Mouse (Mus musculus): ENCODE data around the gene Pdzd3.

Gene Pdzd3

DNA sequence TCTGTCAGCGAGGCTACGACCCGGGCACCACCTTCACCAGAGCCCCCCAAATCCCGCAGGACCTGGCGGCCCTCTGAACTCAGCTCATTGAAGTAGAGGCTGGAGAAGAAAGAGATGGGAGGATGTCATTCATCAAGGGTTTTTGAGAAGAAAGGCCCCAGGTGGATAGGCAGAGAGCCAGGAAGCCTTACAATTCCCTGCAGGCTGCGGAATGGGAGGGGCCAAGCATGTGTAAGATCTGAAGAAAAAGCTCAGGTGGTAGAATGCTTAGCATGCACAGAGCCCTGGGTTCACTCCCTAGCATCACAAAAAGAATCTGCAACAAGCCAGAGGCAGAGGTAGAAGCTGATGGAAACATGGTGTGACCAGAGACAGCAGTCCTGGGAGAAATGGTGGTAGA, 2.2 kb upstream of the Pdzd3 start:
- in situ Hi-C loops (cut with MboI, MseI), result loop anchor here (5.0 to 10.0 kb wide), 2 partner anchors 39 to 1779 kb away; no protein-coding TSS in a partner anchor

DNA sequence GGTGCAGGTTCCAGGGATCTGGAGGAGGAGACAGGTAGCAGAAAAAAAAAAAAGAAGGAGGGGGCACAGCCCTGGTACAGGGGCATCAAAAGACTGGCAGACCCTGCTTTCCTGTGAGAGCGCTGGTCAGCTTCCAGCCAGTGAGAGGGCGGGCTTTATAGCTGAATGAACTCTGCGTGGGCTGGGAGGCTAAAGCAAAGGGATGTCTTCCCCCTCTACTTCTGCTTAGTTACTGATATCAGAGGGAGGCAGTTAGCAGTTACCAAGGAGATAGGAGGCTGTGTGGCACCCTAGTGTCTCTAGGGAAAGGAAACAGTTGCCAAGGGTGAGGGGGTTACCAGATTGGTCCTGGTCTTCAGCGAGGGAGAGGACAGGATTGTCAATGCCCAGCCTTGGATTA, 826 bp downstream of the Pdzd3 start:
- in situ Hi-C loops (cut with MboI, MseI), result loop anchor here (5.0 to 10.0 kb wide), 2 partner anchors 42 to 1776 kb away; no protein-coding TSS in a partner anchor

DNA sequence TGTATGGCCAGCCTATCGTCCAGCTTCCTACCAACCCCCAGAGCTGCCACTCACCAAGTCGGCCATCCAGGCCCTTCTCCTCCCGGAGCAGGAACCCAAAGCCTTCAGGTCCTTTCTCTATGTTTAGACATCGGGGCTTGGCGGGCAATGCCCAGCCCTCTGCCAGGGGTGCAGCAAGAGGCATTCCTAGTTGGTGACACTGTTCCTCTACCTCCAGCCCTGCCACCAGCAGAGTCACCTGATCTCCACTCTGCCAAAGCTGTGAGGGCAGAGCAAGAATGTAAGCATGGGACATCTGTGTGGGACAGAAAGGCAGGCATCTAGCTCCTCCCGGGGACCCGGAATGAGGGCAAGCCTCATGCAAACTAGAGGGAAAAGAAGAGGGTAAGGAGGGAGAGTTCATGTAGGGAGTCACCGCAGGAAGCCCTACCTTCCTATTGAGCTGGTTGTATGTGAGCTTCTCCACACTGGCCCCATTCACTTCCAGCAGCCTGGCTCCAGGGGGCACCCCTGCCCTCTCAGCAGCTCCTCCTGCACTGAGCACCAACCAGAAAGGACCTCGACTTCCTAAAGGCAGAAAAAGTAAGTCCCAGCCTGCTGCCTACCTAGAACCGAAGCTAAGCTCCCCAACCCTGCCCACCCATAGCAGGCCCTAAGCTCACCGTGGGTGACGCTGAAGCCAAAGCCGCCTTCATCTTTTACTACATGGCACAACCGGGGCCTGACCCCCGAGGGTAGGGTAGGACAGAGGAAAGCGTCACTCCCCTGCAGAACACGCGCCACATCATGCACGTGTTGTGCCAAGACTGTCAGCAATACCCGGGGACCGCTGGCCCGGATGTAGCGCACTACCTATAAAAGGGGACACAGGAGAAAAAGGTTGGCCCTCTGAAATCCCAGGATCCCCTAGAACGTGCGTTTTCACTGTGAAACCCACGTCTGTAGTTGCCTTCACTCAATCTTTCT, 1.8 kb downstream of the Pdzd3 start:
- in situ Hi-C loops (cut with MboI, MseI), result loop anchor here (5.0 to 10.0 kb wide), 2 partner anchors 43 to 1775 kb away; no protein-coding TSS in a partner anchor

DNA sequence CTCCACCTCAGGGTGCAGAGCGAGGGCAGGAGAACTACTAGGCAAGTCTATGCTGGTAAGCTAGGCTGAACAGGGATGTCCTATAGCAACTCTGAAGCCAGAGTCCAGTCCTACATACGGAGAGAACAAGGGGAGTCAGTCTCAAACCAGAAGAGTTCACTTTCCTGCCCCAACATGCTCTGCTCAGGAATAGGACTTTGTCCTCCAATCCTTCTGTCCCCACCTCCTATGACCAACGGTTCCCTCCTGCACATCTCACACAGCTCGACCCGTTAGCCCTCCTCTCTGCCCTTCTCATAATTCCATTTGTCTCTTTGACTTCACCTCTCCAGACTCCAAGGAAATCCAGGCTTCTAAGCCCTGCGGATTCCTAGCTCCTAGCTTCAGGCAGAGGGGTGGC, 3.4 kb downstream of the Pdzd3 start:
- in situ Hi-C loops (cut with MboI, MseI), result no loop called here

DNA sequence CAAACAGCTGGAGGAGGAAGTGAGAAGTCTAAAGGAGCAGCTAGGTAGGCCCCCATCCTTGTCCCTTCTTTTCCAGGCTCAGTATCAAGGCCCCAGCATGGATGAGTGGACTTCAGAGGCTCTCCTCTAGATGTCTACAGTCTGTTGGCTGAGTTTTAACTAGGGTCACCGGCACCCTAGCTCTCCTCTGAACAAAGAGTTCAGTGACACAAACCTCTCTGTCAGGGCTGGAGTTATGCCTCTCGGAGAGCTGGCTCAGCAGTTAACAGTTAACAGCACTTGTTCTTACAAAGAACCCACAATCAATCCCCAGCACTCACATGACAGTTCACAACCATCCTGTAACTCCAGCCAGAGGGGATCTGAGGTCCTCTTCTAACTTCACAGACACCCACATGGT, 7.7 kb downstream of the Pdzd3 start:
- in situ Hi-C loops (cut with MboI, MseI), result loop anchor here (5.0 kb wide), 1 partner anchor 51 kb away; no protein-coding TSS in a partner anchor

DNA sequence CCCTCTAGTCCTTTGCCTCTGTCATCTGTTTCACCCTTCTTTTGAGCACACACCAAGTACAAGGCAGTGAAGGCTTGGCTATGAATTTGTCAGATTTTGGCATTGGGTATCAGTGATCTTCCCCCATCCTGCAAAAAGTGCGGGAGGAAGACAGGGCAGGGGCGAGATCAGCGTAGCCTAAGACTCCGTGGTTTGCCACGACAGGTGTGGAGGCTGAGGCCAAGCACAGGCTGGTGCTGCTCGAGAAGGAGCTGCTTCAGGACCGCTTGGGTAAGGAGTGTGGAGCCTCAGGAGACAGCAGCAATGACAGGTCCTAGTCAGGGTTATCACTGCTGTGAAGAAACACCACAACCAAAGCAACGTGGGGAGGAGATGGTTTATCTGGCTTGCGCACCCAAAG, 9.9 kb downstream of the Pdzd3 start:
- in situ Hi-C loops (cut with MboI, MseI), result loop anchor here (5.0 kb wide), 1 partner anchor 49 kb away; no protein-coding TSS in a partner anchor

DNA sequence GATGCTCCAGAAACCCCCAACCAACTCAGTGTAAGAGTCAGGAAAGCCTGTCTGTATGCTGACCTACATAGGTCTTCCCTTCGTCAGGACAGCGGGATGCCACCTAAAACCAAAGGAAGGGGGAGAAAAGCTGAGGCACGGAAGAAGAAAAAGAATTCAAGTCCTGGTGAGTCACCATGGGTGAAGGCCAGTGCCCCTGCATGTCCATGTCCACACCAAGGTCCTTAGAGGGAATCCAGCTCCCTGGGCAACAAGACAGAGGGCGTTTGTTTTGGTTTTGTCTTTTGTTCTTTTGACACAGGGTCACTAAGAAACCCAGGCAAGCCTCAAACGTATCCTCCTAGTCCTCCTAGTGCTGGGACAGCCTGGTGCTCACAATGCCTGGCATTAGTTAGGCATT, 10.4 kb downstream of the Pdzd3 start:
- in situ Hi-C loops (cut with MboI, MseI), result loop anchor here (5.0 kb wide), 1 partner anchor 49 kb away; no protein-coding TSS in a partner anchor

DNA sequence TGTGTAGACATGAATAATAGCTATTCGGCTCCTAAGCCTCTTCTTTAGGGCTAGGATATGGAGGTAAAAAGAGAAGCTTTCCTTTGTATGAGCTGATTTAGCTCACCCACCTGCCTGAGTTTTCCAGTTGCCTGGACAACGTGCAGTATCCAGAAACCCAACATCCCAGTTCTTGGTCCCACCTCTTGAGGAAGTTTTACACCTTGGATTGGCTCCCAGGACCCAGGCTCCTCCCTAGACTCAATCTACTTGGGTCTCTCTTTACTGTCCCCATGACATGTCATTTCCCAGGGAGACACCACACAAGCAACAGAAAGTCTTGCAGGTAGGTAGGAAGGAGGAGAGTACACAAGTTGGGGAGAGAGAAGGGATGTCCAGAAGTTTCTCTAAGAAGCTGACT, 10.9 kb downstream of the Pdzd3 start, which contains the start of gene Ccdc153:
Gene Ccdc153, plus strand, starts transcription at position 278 of the 400 bp plus-strand sequence.
- in situ Hi-C loops (cut with MboI, MseI), result loop anchor here (5.0 kb wide), 1 partner anchor 48 kb away; no protein-coding TSS in a partner anchor

DNA sequence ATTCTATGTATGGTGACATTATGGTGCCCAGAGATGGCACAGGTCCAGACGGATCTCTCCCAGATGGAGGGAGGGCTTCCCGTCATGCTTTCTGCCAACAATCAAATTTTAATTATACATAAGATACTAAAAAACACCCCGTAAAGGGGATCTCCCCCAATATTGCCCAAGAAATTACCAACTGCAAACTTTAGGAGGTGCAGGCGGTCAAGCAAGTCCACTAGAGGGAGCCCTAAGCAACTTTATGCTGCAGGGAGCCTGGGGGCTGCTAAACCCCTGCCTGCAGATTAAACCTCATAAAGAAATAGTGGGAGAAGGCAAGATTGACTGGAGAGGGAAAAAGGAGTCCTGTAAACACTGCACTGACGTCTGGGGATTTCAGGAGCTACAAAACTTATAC, 11.8 kb downstream of the Pdzd3 start:
- in situ Hi-C loops (cut with MboI, MseI), result no loop called here

DNA sequence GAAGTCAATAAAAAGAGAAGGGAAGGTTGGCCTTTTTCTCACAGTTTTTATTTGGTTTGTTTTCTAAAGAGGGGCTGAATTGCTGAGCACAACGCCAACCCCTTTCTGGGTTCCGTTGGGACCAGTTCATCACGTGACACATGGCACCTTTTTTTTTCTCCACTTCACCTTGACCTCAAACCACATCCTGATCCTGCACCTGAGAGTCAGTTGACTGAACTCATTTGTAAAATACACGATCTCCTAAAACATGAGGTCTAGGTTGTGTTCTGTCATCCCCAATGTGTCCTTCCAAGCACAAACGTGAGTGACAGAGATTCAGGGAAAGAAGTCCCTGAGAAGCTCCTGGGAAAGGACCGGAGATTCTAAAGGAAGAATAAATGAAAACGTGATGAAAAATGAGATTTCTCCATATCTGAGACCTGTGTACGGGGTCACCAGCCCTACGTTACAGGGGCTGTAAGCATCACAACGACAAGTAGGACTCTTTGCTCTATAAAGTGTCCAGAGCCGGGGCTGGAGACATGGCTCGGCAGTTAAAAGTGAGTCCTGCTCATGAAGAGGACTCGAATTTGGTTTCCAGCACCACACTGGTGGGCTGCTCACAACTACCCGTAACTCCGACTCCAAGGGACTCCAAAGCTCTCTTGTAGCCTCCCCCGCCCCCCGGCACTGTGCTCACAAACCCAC, 12.6 kb downstream of the Pdzd3 start:
- in situ Hi-C loops (cut with MboI, MseI), result no loop called here

DNA sequence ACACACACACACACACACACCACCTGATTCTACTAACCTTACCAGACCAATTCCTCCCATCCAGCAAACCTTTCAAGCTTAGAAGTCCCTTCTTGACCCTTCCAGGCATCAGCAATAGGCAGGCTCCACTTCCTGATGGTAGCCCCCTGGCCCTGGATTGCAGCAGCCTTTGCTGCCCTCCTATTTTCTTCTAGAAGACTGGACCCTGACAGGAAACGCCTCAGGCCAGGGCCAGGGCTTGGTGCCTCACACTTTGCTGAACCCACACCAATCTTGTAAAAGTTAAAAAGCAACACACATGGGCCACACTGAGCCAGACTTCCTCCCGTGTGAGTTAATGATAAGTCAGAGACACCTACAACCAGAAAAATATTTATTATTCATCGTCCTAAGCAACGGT, 14.1 kb downstream of the Pdzd3 start:
- in situ Hi-C loops (cut with MboI, MseI), result no loop called here

DNA sequence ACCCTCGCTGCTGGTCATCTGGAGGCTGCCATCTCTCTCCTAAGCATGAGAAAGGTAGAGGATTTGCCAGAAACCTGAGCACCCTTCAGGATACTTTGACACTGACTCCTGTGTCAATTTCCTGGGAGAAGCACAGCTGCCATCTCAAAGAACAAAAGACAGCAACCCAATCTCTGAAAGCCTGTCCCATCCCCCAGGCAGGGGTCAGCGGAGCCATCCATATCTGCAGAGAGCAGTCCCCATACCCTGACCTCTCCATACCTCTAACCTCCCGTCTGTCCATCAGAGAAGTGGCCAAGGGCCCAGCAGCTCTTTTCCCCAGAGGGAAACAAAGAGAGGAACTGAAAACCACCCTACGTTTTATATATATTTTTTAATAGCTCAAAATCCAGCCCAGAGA, 14.7 kb downstream of the Pdzd3 start:
- in situ Hi-C loops (cut with MboI, MseI), result no loop called here

DNA sequence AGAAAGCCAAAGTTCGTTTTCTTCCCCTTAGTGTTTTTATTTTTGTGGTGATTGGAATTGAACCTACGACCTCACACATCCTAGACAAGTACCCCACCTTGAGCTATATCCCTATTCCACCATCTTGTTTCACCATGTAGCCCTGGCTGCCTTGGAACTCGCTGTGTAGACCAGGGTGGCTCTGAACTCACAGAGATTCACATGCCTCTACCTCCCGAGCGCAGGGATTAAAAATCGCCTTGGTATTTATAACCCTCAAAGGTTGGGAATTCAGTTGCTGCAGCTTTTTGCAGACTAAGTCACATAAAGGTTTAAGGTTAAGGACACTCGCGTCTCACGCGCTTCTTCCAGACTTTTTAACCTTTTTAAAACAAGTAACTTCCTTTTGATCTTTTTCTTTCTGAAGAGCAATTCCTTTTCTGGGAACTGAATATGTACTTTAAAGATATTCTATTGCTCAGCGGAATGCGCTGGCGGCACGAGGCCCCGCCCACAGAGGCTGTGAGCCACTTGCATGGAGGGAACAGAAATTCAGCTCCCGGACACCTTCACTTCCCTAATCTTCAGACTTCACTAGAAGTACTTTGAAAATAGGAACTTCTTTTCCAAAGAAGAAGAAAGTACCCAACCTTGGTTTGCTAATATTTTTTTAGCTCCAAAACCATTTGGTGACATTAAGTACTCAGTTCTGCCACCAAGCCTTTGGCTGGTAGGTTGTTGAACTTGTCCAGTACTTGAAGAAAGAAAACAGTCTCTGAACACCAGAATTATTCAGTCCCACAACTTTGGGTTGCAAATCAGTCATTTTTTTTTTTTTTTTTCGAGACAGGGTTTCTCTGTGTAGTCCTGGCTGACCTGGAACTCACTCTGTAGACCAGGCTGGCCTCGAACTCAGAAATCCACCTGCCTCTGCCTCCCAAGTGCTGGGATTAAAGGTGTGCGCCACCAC, 16.5 kb downstream of the Pdzd3 start:
- in situ Hi-C loops (cut with MboI, MseI), result no loop called here

DNA sequence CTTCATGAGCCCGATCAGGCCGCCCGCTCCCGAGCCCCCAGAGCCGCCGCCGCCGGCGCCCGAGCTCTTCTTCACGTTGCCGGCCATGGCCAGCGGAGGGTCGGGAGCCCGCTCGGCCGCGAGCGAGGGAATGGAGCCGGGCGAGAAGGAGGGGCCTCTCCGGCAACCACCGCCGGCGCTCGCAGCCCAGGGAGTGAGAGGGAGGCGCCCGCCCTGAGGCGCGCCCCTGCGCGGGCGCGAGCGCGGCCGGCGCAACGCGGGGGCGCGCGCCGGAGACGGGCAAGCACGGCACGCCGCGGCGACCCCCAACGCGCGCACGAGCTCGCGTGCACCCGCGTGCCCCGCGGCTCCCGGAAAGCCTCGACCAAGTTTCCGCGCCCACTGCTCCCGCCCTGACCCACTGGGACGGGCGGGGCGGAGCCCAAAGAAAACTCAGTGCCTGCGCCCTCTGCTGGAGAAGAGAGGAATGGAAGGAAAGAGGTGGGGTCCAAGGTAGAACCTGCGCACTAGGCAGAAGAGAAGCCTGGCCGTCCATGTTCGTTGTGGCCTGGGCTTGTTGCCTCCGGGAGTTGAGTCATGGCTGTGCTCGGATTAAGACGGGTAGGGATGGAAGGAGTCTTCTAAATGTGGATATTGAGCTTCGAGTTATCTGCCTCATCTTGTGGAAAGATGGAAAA, 17.3 kb downstream of the Pdzd3 start, which contains the start of gene Cbl:
Gene Cbl, minus strand, starts transcription at position 248 of the 677 bp plus-strand sequence.
- in situ Hi-C loops (cut with MboI, MseI), result no loop called here

DNA sequence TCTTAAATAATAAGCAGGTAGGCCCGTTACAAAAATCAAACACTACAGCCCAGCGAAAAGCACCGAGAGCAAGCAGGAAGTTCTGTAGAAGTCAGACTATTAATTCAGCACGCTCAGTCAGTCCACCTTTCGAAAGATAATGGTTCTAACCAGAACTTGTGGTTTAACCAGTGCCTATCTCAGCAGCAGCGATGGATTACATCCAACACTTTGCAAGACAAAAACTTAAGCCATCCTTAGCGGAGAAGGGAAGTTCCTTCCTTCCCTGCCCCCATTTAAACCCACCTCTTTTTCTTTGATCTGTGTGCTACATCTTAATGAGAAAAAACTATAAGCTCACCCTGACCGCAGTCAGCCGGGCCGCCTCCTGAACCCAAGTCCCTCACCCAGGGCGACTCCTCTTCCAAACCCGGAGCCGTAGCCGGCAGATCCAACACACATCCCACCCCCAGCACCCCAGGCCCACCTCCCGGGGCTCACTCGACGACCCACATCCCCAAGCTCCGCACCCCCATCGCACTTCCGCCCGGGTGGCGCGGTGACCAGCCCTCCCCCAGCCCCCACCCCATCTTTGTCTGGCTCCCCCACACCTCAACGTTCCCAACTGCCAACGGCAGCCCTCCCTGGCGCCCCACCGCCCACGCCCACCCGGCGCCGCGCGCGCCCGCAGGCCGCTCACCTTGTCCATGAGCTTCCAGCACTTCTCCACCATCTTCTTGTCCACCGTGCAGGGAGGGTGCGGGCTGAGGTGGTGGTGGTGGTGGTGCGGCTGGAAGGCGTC, 18.1 kb downstream of the Pdzd3 start:
- in situ Hi-C loops (cut with MboI, MseI), result no loop called here

DNA sequence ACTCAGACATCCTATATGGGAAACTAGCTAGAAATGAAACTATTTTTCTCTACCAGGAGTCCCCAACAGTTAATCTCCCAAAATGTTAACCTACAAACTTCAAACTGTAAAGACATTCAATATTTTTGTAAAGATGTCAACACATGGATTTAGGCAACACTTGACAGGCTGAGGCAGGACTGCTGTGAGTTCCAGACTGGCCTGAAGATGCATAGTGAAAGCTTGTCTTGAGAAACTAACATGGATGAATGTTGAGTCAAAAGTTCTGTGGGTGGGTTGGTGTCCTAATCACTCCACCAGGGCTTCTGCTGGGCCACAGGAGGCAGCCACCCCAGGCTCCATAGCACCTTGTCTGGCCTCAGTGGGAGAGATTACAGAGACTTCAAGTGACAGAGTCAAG, 19.7 kb downstream of the Pdzd3 start:
- in situ Hi-C loops (cut with MboI, MseI), result no loop called here

DNA sequence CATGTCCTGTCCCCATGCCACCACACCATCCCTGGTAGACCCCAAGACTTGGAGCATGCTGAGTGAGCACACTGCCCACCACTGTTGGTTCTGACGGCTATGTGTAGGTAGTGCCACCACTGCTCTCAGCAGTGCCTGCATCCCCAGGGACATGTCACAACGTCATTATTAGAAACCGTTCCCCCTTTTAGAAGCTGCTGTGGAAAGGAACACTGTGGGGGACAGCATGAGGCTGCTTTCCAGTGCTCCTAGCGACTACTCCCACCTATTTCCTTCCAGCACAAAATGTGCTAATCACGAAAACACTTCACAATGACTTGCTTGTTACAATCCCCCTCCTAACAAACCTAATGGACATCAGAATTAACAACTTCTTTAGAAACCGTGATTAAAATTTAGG, 25.3 kb downstream of the Pdzd3 start:
- in situ Hi-C loops (cut with MboI, MseI), result no loop called here

DNA sequence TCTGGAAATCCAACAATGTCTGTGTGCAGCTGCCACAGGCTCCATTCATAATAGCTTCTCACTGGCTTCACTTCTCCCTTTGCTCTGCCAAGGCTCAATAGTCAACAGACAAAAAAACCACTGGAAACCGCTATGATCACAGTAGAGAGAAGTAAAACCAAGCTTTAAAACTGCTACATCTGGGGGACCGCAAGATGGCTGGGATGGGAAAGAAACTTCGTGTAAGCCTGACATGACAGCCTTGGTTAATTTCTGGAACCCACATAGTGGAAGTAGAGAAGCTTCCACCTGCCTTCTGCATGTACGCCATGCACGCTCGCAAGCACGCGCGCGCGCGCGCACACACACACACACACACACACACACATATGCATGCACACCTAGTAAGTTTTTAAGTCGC, 37.7 kb downstream of the Pdzd3 start:
- in situ Hi-C loops (cut with MboI, MseI), result no loop called here

DNA sequence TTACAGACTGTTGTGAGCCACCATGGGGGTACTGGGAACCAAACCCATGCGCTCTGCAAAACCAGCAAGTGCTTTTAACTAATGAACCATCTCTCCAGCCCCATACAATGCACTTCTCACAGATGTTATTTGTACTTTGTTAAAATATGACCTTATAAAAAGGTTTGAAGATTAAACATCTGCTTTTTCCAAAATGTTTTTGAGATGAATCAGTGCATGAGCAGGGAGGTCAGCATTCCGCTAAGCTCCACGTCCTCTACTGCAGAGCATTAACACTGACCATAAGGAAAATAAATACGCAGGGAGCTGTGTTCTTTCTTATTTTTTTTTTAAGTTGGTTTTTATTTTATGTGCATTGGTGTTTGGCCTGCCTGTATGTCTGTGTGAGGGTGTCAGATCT, 38.9 kb downstream of the Pdzd3 start:
- in situ Hi-C loops (cut with MboI, MseI), result no loop called here

DNA sequence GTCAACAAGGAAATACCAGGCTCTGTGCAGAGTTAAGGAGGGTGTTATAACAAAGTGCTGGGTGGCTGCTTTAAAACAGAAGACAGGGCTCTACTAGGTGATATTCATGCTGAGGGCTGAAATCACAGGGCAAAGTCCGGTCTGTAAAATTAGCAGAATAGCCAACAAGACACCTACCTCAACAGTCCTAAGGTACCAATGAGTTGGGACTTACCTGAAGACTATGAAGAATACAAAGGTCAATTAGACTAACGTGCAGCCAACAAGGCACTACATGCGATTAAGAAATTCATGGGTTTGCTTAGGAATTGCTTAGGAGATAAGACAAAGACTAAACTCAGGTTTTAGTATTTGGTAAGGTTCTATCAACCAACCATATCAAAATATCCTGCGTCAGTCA, 41.9 kb downstream of the Pdzd3 start:
- in situ Hi-C loops (cut with MboI, MseI), result no loop called here

Measured in T-helper 2 cell (primary cell).